22 mouse cellular contexts compared by ENCODE assay signal in the genomic region with DNA sequence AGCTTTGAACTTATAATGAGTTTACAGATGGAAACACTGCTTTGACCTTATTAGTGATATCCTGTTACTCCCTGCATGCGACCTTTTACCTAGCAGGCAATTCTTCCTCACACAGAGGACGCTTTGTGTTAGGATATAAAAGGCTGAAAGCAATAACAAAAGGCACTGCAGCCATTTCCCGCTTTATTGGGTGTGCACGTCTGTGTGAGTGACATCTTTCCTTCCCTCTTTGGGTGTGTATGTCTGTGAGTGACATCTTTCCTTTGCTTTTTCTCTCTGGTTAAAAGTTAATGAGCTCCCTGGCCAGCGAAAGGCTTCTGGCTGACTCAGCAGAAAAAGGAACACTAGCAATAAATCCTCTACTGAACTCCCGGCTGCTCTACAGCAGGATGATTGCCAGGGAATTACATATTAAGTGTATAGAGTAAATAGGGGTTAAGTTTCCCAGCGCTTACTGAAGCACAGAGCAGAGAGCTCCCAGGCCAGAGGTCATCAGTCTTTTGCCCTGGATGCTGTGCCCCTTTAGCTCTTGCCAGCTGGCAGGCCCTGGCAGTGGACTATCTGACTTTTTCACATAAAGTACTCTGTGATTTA. TPM values are rescaled to one million over a fixed set of nuclear protein-coding genes. Genes with fewer than 3 reads are reported as not detected.
DNase-seq lines count a peak whose midpoint lies in the region; ATAC-seq and TF ChIP-seq lines count a peak whose summit lies in the region.
"Had no signal": no experiment of that assay in that cellular context is flagged by ENCODE, and none has a peak within 500 bp of the region (broad histone marks: within the 10 kb centered on the region; RNA-seq: fewer than 3 reads in every experiment).

No protein-coding gene starts in this region.

- H3K9me3 ChIP-seq in midbrain, embryonic 13.5 days, result no peaks in the 10 kb centered on the region
- H3K9me3 ChIP-seq in heart, embryonic 10.5 days, result no peaks in the 10 kb centered on the region
- H3K9me3 ChIP-seq: heart, embryonic 12.5 days; hindbrain, embryonic 15.5 days; liver, embryonic 12.5 days; lung, embryonic 15.5 days; neural tube, embryonic 15.5 days had no signal

- WGBS in midbrain, embryonic 13.5 days, result 65% methylated on average over 7 of the region's 7 CpGs
- WGBS in heart, embryonic 10.5 days, result 89% methylated on average over 7 of the region's 7 CpGs

- peaks cover 5% of the 10 kb centered on the region; the same call in 1 of the 2 replicates for H3K4me1 ChIP-seq in midbrain, embryonic 13.5 days (replicated peaks)
- no peaks in the 10 kb centered on the region for H3K4me1 ChIP-seq in heart, embryonic 10.5 days
- H3K4me1 ChIP-seq: heart, embryonic 12.5 days; hindbrain, embryonic 15.5 days; liver, embryonic 12.5 days; lung, embryonic 15.5 days; neural tube, embryonic 15.5 days had no signal

- no peak overlapping the region for H3K4me3 ChIP-seq in midbrain, embryonic 13.5 days (replicated peaks)
- H3K4me3 ChIP-seq in heart, embryonic 10.5 days, result no peak overlapping the region
- H3K4me3 ChIP-seq: heart, embryonic 12.5 days; hindbrain, embryonic 15.5 days; liver, embryonic 12.5 days; lung, embryonic 15.5 days; myocyte; neural tube, embryonic 15.5 days had no signal

- peak; percentile 41 for DNase-seq in adrenal gland, postnatal 10 days
- no peak for DNase-seq in adrenal gland, adult 8-10 months
- DNase-seq in brain, embryonic 14.5 days (ENCODE audit: low read depth), result peak; percentile 14
- peak; percentile 75 for DNase-seq in kidney, adult 9 months
- DNase-seq in kidney, postnatal 36 days, result peak; percentile 60 to 67
- DNase-seq in heart, embryonic 10.5 days (ENCODE audit: low spot score), result no peak
- no peak for DNase-seq in embryo, embryonic 11 days
- DNase-seq: adrenal gland, postnatal 25 days; cerebellum, adult 8-10 months; forebrain, postnatal 0 days; gastrocnemius, postnatal 14 days; midbrain, embryonic 14.5 days; right cerebral cortex, postnatal 4 days; thymus, adult 2 months had no signal

- H3K36me3 ChIP-seq in midbrain, embryonic 13.5 days, result peaks cover 73% of the 10 kb centered on the region
- H3K36me3 ChIP-seq in heart, embryonic 10.5 days, result peaks cover 82% of the 10 kb centered on the region

- no peak overlapping the region for H3K4me2 ChIP-seq in midbrain, embryonic 13.5 days (replicated peaks)
- H3K4me2 ChIP-seq: heart, embryonic 12.5 days; hindbrain, embryonic 15.5 days; liver, embryonic 12.5 days; lung, embryonic 15.5 days; neural tube, embryonic 15.5 days had no signal

- no peak for TF ChIP-seq POLR2A in brain, embryonic 14.5 days (IDR thresholded peaks at IDR 0.05; ENCODE audit: borderline replicate concordance, extremely low read depth, insufficient read depth, insufficient read length, poor library complexity, severe bottlenecking)

- H3K9ac ChIP-seq in midbrain, embryonic 13.5 days (replicated peaks), result no peak overlapping the region
- H3K9ac ChIP-seq: forebrain, postnatal 0 days; heart, embryonic 12.5 days; hindbrain, embryonic 15.5 days; liver, embryonic 12.5 days; lung, embryonic 15.5 days; neural tube, embryonic 15.5 days had no signal

- no peaks in the 10 kb centered on the region for H3K27me3 ChIP-seq in midbrain, embryonic 13.5 days
- no peaks in the 10 kb centered on the region for H3K27me3 ChIP-seq in heart, embryonic 10.5 days (ENCODE audit: insufficient read depth, poor library complexity, severe bottlenecking)
- H3K27me3 ChIP-seq: heart, embryonic 12.5 days; hindbrain, embryonic 15.5 days; liver, embryonic 12.5 days; lung, embryonic 15.5 days; neural tube, embryonic 15.5 days had no signal

- no peak for ATAC-seq in midbrain, embryonic 13.5 days
- ATAC-seq: forebrain, postnatal 0 days; liver, embryonic 12.5 days had no signal

- no peak for TF ChIP-seq CTCF in brain, embryonic 14.5 days (IDR thresholded peaks at IDR 0.05; ENCODE audit: borderline replicate concordance, extremely low read depth, insufficient read depth, insufficient read length)

- H3K27ac ChIP-seq in midbrain, embryonic 13.5 days, result no peak overlapping the region
- no peak overlapping the region for H3K27ac ChIP-seq in heart, embryonic 10.5 days
- H3K27ac ChIP-seq: hindbrain, embryonic 15.5 days; liver, embryonic 12.5 days; lung, embryonic 15.5 days; neural tube, embryonic 15.5 days had no signal

RNA-seq across cellular contexts. Expression of a gene that starts 7.6 kb away (rescaled TPM):
- total RNA-seq in adrenal gland, postnatal 10 days (2021), result 10 to 100 TPM; 62.7 to 65.2 TPM
- total RNA-seq in adrenal gland, adult 8-10 months (2022), result 100 to 1,000 TPM in 2 of 4 experiments, 10 to 100 TPM in 2; 83.9 to 116 (median 98.3) TPM
- 53.0 and 54.2 TPM in 2 replicates for polyA plus RNA-seq in brain, embryonic 14.5 days (2012; rRNA removed)
- polyA plus RNA-seq in midbrain, embryonic 13.5 days (2015; fragmentation: Nextera tagmentation; extraction: Ambion mirVana), result 97.1 and 103 TPM in 2 replicates
- 57.1 and 61.5 TPM in 2 replicates for polyA plus RNA-seq in heart, embryonic 10.5 days (2016; fragmentation: Nextera tagmentation; extraction: Ambion mirVana)

RNA-seq across cellular contexts. Expression of a gene that starts 38.7 kb away (rescaled TPM):
- 10 to 100 TPM; 14.1 to 14.2 TPM for total RNA-seq in adrenal gland, postnatal 10 days (2021)
- total RNA-seq in adrenal gland, adult 8-10 months (2022), result 10 to 100 TPM; 11.9 to 16.8 (median 14.1) TPM
- 0.78 and 1.5 TPM in 2 replicates for polyA plus RNA-seq in brain, embryonic 14.5 days (2012; rRNA removed)
- 1.8 and 2.1 TPM in 2 replicates for polyA plus RNA-seq in midbrain, embryonic 13.5 days (2015; fragmentation: Nextera tagmentation; extraction: Ambion mirVana)
- polyA plus RNA-seq in heart, embryonic 10.5 days (2016; fragmentation: Nextera tagmentation; extraction: Ambion mirVana), result 3.9 and 4.4 TPM in 2 replicates

RNA-seq across cellular contexts. Expression of a gene that starts 38.8 kb away (rescaled TPM):
- total RNA-seq in adrenal gland, postnatal 10 days (2021), result 1 to 10 TPM; 5.4 to 5.9 TPM
- total RNA-seq in adrenal gland, adult 8-10 months (2022), result 1 to 10 TPM; 3.5 to 5.4 (median 4.2) TPM
- polyA plus RNA-seq in brain, embryonic 14.5 days (2012; rRNA removed), result 4.9 and 5.2 TPM in 2 replicates
- 5.2 and 5.3 TPM in 2 replicates for polyA plus RNA-seq in midbrain, embryonic 13.5 days (2015; fragmentation: Nextera tagmentation; extraction: Ambion mirVana)
- 7.5 and 8.9 TPM in 2 replicates for polyA plus RNA-seq in heart, embryonic 10.5 days (2016; fragmentation: Nextera tagmentation; extraction: Ambion mirVana)

RNA-seq across cellular contexts. Expression of a gene that starts 46.9 kb away (rescaled TPM):
- 1 to 10 TPM; 5.3 to 7.8 TPM for total RNA-seq in adrenal gland, postnatal 10 days (2021)
- total RNA-seq in adrenal gland, adult 8-10 months (2022), result 10 to 100 TPM in 1 of 4 experiments, 1 to 10 TPM in 3; 3.3 to 11.1 (median 6.5) TPM
- polyA plus RNA-seq in brain, embryonic 14.5 days (2012; rRNA removed), result 1.0 and 2.8 TPM in 2 replicates
- 3.3 and 3.8 TPM in 2 replicates for polyA plus RNA-seq in midbrain, embryonic 13.5 days (2015; fragmentation: Nextera tagmentation; extraction: Ambion mirVana)
- polyA plus RNA-seq in heart, embryonic 10.5 days (2016; fragmentation: Nextera tagmentation; extraction: Ambion mirVana), result 0.73 and 1.8 TPM in 2 replicates
- total RNA-seq: common myeloid progenitor, adult 5-6 weeks had no signal
- polyA plus RNA-seq: liver, embryonic 12.5 days had no signal

Comparison
In these comparisons a context has a peak if more than half of its experiments do, and no peak if none do; other contexts are left out.
1. DNase-seq: peak in adrenal gland, postnatal 10 days (single experiment), brain, embryonic 14.5 days (single experiment), kidney, adult 9 months (single experiment) and kidney, postnatal 36 days (2 of 2); none in adrenal gland, adult 8-10 months (single experiment), heart, embryonic 10.5 days (single experiment) and embryo, embryonic 11 days (single experiment).